Mouse (Mus musculus) lung, postnatal 0 days (tissue): ENCODE data around the gene Prdx1.

Experiments used
- CTCF ChIP-seq: IDR thresholded peaks from 2 replicates; pipeline ENCODE4 v1.5.1; 2016; ENCODE audit warnings: antibody characterized with exemption, mild to moderate bottlenecking
- EP300 ChIP-seq: IDR thresholded peaks from 2 replicates; pipeline ENCODE4 v1.6.1; 2016; ENCODE audit warnings: antibody characterized with exemption, mild to moderate bottlenecking, control low read depth

DNA sequence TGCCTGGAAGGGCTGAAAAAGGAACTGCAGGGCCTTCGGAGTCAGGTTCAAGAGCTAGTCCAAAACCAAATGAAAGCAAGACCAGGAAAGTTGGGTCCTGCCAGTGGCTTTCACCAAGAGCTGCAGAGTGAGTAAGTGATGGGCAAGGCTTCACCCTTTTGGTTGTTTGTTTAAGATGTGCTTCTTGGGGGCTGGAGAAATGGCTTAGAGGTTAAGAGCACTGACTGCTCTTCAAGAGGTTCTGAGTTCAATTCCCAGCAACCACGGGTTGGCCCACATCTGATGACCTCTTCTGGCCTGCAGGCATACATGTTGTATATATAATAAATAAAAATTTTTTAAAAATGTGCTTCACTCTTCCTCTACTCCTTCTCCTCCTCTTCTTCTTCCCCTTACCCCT, 24.8 kb downstream of the Prdx1 start:
- TF ChIP-seq CTCF = no peak
- no peak for TF ChIP-seq EP300
